Mouse (Mus musculus) kidney, postnatal 4 days (tissue): ENCODE measurements around the gene P2rx4.
A peak's percentile ranks its signal among the peaks of the same experiment; 100 is the strongest.

Source experiments
- DNase-seq, 2 experiments: peaks; one replicate each; pipeline ENCODE4 v3.0.0; 2021; ENCODE audit warnings: mixed read lengths in 2 of 2

Gene P2rx4

DNA sequence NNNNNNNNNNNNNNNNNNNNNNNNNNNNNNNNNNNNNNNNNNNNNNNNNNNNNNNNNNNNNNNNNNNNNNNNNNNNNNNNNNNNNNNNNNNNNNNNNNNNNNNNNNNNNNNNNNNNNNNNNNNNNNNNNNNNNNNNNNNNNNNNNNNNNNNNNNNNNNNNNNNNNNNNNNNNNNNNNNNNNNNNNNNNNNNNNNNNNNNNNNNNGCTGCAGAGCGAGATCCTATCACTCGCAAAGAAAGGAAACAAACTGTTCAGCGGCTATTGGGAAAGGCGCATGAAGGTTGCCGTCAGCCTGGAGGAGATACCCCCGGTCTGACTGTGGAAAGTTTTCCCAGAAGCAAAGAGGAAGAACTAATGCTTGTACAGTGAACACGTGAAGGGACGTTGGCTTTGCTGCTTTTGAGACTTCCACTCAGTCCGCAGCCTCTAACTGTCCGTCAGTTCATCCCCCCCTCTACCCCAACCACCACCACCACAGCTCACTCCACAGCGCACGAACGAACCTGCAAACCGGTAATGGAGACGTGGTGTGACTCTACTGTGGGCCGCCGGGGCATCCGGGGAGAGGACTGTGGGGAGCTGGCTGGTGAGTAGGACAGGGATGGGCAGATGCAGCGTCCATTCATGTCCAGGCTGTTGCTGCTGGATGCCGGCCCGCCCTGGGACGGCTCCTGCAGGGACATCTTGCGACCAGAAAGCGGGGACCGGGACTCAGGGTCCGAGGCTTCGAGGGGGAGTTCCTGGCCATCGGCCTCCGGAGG is 56.1 kb downstream of the P2rx4 start:
- peak; percentile 31 to 51 for DNase-seq

DNA sequence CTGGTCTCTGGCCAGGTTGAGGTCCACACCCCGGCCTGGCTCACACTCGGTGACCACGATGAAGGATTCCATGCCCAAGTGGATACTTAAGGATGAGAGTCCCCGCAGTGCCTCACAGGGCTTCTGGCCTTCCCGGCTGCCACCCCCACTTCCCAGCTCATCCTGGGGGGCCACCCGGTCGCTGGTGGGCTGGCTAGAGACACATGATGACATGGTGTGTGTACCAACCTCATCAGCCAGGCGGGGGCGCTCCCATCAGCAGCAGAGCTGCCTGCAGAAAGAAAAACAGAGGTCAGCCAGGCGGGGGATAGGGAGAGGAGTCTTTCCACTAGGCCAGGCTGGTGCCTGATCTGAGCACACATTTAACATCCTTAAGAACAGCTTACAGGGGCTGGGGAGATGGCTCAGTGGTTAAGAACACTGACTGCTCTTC is 56.7 kb downstream of the P2rx4 start:
- DNase-seq = peak; percentile 71 to 77

DNA sequence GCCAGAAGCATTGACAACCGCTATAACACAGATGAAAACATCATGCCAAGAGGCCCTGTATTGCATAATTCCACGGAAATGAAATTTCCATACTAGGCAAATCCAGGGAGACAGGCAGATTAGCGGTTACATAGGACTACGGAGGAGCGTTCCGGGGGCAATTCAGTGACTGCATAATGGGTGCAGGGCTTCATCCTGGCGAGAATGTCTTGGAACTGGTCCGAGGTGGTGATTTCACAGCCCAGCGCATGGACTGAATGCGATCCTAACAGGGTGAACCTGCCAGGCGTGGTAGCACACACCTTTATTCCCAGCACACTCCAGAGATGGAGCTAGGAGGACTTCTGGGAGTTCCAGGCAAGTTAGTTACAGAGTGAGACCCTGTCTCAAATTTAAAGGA is 59.9 kb downstream of the P2rx4 start:
- no peak for DNase-seq

DNA sequence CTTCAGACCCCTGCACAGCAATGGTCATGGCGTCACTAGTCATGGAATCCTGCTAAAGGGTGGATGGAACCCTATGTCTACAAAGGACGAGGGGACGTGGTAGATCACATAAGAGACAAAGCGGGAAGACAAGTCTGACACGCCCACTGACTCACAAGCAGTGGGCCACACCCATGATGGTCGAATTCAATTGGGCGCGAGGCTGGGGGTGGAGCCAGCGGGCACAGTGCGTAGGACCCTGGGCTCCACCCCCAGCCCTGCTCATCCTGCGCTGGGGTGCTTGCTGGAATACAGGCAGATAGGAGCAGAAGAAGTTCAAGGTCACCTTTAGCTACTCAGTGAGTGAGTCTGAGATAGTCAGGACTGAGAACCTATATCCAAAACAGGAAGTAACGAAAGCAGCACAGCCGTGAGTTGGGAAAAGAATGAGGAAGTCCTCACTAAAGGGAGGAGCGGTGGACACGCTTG is 61.8 kb downstream of the P2rx4 start:
- no peak for DNase-seq

GRCm38 (mm10) chr5:122770304-122770703 is 63.0 kb downstream of the P2rx4 start:
- peak; percentile 26 to 43 for DNase-seq

GRCm38 (mm10) chr5:122770806-122771261 is 63.5 kb downstream of the P2rx4 start:
- peak; percentile 70 to 84 for DNase-seq

DNA sequence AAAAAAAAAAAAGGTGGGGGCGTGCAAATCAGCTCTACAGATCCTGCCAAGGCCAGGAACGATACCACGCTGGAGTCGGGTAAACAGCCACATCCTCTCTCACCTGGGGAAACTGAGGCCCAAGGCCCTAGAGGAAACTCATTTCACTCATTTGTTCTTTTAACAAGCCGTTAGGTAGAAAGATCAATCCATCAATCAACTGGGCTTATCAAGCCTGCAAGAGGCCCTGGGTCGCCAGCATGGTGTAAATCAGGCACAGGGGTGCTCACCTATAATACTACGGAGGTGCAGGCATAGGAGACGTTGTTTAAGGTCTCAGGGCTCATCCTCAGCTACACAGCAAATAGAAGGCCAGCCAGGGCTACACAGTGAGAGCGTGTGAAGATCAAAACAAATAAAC is 64.1 kb downstream of the P2rx4 start:
- DNase-seq = no peak

DNA sequence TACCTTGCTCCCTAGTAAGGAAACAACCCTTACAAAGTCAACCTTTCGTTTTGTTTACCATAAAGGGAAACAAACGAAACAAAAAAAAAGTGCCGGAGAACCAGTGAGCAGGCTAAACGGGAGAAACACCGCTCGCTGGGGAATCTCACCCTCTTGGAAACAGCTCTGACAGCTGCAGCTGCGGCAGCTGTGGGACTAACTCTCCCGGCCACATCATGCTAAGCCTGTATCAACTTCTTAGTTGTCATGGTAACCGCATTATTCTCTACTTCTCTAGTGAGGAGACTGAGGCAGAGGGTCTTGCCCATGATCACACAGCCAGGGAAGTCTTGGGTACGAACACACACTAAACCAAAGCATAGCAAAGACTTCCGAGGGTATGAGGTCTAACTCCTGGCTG is 66.4 kb downstream of the P2rx4 start:
- DNase-seq = no peak

DNA sequence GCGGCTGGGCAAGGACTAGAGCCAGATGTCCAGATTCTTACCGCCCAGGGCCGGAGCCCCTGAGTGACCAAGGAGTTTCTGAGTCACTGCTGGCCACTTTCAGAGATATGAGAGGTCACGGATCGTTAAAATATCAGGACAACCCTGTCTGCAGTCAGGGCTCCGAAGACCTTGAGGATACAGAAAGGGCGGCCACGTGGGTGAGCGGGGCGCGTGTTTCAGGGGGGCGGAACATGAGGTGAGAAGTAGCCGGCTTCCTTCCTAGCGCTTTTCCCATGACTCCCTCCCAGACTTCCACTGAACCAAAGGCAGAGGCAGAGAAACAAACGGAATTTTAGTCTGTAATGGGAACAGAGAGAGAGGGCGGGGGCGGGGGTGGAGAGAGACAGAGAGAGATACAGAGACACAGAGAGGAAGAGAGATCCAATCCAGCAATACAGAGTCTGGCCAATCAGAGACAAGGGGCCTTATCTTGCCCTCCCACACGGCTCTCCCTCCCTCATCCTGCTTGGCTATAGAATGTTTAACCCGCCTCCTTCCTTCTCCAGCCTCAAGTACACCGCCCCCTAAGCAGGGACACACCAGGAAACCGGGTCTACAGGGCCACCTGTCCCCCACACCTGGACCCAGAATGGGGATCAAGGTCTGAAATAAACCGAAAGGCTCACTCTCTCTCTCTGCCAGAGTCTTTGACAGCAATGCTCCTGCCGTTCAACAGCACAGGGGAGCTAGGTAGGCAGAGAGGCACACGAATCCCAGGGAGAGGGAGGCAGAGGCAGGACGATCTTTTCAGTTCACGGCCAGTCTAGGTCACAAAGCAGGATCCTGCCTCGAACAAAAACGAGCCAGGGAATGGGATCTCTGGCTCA is 67.6 kb downstream of the P2rx4 start:
- peak; percentile 35 to 52 for DNase-seq

GRCm38 (mm10) chr5:122775646-122776286 is 68.4 kb downstream of the P2rx4 start:
- DNase-seq = no peak

DNA sequence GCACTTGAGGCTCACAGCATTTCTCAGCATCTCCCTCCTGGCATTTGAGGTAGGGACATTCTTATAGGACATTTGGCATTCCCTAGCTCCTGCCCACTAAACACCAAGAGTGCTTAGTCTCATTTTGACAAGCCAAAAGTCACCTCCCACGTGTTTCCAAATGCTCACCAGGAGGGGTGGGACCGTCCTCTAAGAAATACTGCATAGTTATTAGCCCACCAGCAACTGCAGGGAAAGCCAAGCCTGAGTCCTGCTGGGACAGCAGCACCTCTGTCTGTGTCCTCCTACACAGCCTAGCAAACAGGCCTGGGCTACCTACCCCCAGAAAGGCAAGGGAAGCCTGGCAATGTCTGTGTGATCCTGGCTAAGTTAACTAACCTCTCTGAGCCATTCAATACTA is 70.0 kb downstream of the P2rx4 start:
- DNase-seq = no peak

GRCm38 (mm10) chr5:122778231-122779226 is 71.2 kb downstream of the P2rx4 start:
- DNase-seq = peak; percentile 52 to 71
